Mouse (Mus musculus) CD4-positive helper T cell, adult 2 months (primary cell): ENCODE results near the gene Akap7.

Experiments used
- DNase-seq: peaks from one replicate; pipeline ENCODE4 v3.0.0-alpha.2; 2012; ENCODE audit warnings: low read depth, missing footprints, low spot score

The Akap7 gene

GRCm38 (mm10) chr10:25307770-25308169 is at the start of gene Akap7:
Gene Akap7, minus strand, starts transcription at chr10:25307870.
- DNase-seq = no peak

GRCm38 (mm10) chr10:25354390-25354789 is 46.7 kb upstream of the Akap7 start:
- no peak for DNase-seq

GRCm38 (mm10) chr10:25353941-25354340 is 46.3 kb upstream of the Akap7 start:
- no peak for DNase-seq

GRCm38 (mm10) chr10:25342801-25343200 is 35.1 kb upstream of the Akap7 start:
- no peak for DNase-seq

- DNase-seq = no peak
These were observed 33.0 kb upstream of the Akap7 start for GRCm38 (mm10) chr10:25340675-25341074.

GRCm38 (mm10) chr10:25333390-25334079 is 25.9 kb upstream of the Akap7 start:
- DNase-seq = no peak

GRCm38 (mm10) chr10:25331321-25332049 is 23.8 kb upstream of the Akap7 start:
- DNase-seq = no peak

GRCm38 (mm10) chr10:25330094-25330493 is 22.4 kb upstream of the Akap7 start:
- no peak for DNase-seq

- DNase-seq = no peak
These were observed 19.8 kb upstream of the Akap7 start for GRCm38 (mm10) chr10:25327511-25327910.

- DNase-seq = no peak
These were observed 18.0 kb upstream of the Akap7 start for GRCm38 (mm10) chr10:25325690-25326089.

- DNase-seq = no peak
These were observed 13.5 kb upstream of the Akap7 start for GRCm38 (mm10) chr10:25321198-25321597.

- DNase-seq = no peak
These were observed 11.9 kb upstream of the Akap7 start for GRCm38 (mm10) chr10:25319531-25319930.

- DNase-seq = no peak
These were observed 10.7 kb upstream of the Akap7 start for GRCm38 (mm10) chr10:25318405-25318804.

- DNase-seq = no peak
These were observed 10.0 kb upstream of the Akap7 start for GRCm38 (mm10) chr10:25317665-25318064.

- DNase-seq = no peak
These were observed 6.3 kb upstream of the Akap7 start for GRCm38 (mm10) chr10:25313856-25314584.

GRCm38 (mm10) chr10:25311554-25312212 is 4.0 kb upstream of the Akap7 start:
- no peak for DNase-seq

GRCm38 (mm10) chr10:25310736-25311135 is 3.1 kb upstream of the Akap7 start:
- no peak for DNase-seq

- no peak for DNase-seq
These were observed 2.3 kb upstream of the Akap7 start for GRCm38 (mm10) chr10:25309996-25310395.

GRCm38 (mm10) chr10:25305146-25305545 is 2.5 kb downstream of the Akap7 start:
- DNase-seq = no peak

- DNase-seq = no peak
These were observed 3.1 kb downstream of the Akap7 start for GRCm38 (mm10) chr10:25304608-25305007.

- no peak for DNase-seq
These were observed 8.6 kb downstream of the Akap7 start for GRCm38 (mm10) chr10:25299031-25299529.

GRCm38 (mm10) chr10:25298264-25298671 is 9.4 kb downstream of the Akap7 start:
- DNase-seq = no peak
